Comparison of ENCODE assay signal across 7 mouse cellular contexts in genomic region chr13:97205052-97205701, GRCm38 (mm10). TPM values are rescaled to one million over a fixed set of nuclear protein-coding genes. Genes with fewer than 3 reads are reported as not detected.
DNase-seq lines count a peak whose midpoint lies in the region; ATAC-seq lines count a peak whose summit lies in the region.

No protein-coding gene starts in this region.

- H3K36me3 ChIP-seq in embryonic facial prominence, embryonic 12.5 days, result no peaks in the 10 kb centered on the region
- no peaks in the 10 kb centered on the region for H3K36me3 ChIP-seq in limb, embryonic 11.5 days (ENCODE audit: control insufficient read depth, insufficient read depth, low read length)
- H3K36me3 ChIP-seq in midbrain, embryonic 14.5 days (ENCODE audit: control insufficient read depth, insufficient read depth, low read length), result no peaks in the 10 kb centered on the region

- peak overlapping the region; percentile 30 for H3K4me3 ChIP-seq in embryonic facial prominence, embryonic 12.5 days
- peak overlapping the region; percentile 17; the same call in 1 of the 2 replicates for H3K4me3 ChIP-seq in limb, embryonic 11.5 days (ENCODE audit: low read depth, low read length)
- peak overlapping the region; percentile 33 for H3K4me3 ChIP-seq in midbrain, embryonic 14.5 days (replicated peaks; ENCODE audit: low read depth, low read length)

- DNase-seq in adrenal gland, postnatal 25 days, result peak; percentile 70
- DNase-seq in heart, adult 11 months, result peak; percentile 99
- peak; percentile 90 for DNase-seq in kidney, adult 18-20 months
- peak; percentile 91 for DNase-seq in limb, embryonic 11.5 days (ENCODE audit: low spot score)
- peak; percentile 89 for DNase-seq in midbrain, embryonic 14.5 days
- peak; percentile 53 to 85 for DNase-seq in spleen, adult 18-20 months

- H3K9ac ChIP-seq in embryonic facial prominence, embryonic 12.5 days, result no peak overlapping the region
- no peak overlapping the region for H3K9ac ChIP-seq in limb, embryonic 11.5 days (ENCODE audit: low read length)
- H3K9ac ChIP-seq in midbrain, embryonic 14.5 days (replicated peaks; ENCODE audit: low read length), result peak overlapping the region; percentile 34; the same call in 1 of the 2 replicates

- H3K4me2 ChIP-seq in embryonic facial prominence, embryonic 12.5 days (replicated peaks), result peak overlapping the region; percentile 49
- peak overlapping the region; percentile 41; the same call in 1 of the 2 replicates for H3K4me2 ChIP-seq in limb, embryonic 11.5 days (ENCODE audit: low read depth, severe bottlenecking)
- peak overlapping the region; percentile 63 for H3K4me2 ChIP-seq in midbrain, embryonic 14.5 days (ENCODE audit: low read length)

- WGBS in embryonic facial prominence, embryonic 12.5 days, result 13% methylated on average over 18 of the region's 18 CpGs
- 13% methylated on average over 18 of the region's 18 CpGs for WGBS in limb, embryonic 11.5 days
- WGBS in midbrain, embryonic 14.5 days, result 13% methylated on average over 18 of the region's 18 CpGs

- no peaks in the 10 kb centered on the region for H3K27me3 ChIP-seq in embryonic facial prominence, embryonic 12.5 days
- H3K27me3 ChIP-seq in limb, embryonic 11.5 days (ENCODE audit: control insufficient read depth, insufficient read depth, low read length), result no peaks in the 10 kb centered on the region
- no peaks in the 10 kb centered on the region for H3K27me3 ChIP-seq in midbrain, embryonic 14.5 days (ENCODE audit: control insufficient read depth, insufficient read depth, low read length)

- no peaks in the 10 kb centered on the region for H3K4me1 ChIP-seq in embryonic facial prominence, embryonic 12.5 days
- H3K4me1 ChIP-seq in limb, embryonic 11.5 days (ENCODE audit: control insufficient read depth, insufficient read depth, low read length), result no peaks in the 10 kb centered on the region
- H3K4me1 ChIP-seq in midbrain, embryonic 14.5 days (ENCODE audit: control insufficient read depth, insufficient read depth, low read length), result 0 out of 2 replicates have a peak, but pooled peaks cover 5% of the 10 kb centered on the region

- peak overlapping the region; percentile 24; the same call in 1 of the 2 replicates for H3K27ac ChIP-seq in embryonic facial prominence, embryonic 12.5 days
- H3K27ac ChIP-seq in limb, embryonic 11.5 days (replicated peaks; ENCODE audit: low read depth, low read length), result no peak overlapping the region
- no peak overlapping the region; the same call in 1 of the 2 replicates for H3K27ac ChIP-seq in midbrain, embryonic 14.5 days (replicated peaks; ENCODE audit: low read depth, low read length)

- no peaks in the 10 kb centered on the region for H3K9me3 ChIP-seq in embryonic facial prominence, embryonic 12.5 days
- no peaks in the 10 kb centered on the region for H3K9me3 ChIP-seq in limb, embryonic 11.5 days (ENCODE audit: control insufficient read depth, low read length)
- no peaks in the 10 kb centered on the region for H3K9me3 ChIP-seq in midbrain, embryonic 14.5 days (ENCODE audit: control insufficient read depth, low read length)

- ATAC-seq in embryonic facial prominence, embryonic 12.5 days (ENCODE audit: insufficient number of reproducible peaks, insufficient read depth, low FRiP score, low TSS enrichment), result no peak
- ATAC-seq in limb, embryonic 11.5 days (ENCODE audit: insufficient number of reproducible peaks, low FRiP score, low TSS enrichment, low read depth), result peak; percentile 45; the same call in 1 of the 2 replicates
- peak; percentile 50; the same call in 1 of the 2 replicates for ATAC-seq in midbrain, embryonic 14.5 days (ENCODE audit: low FRiP score, low TSS enrichment)

RNA-seq across cellular contexts. Expression of gene Hexb, which starts 7.0 kb away (rescaled TPM):
- total RNA-seq in adrenal gland, postnatal 25 days (2021), result 20.3 and 26.6 TPM in 2 replicates
- polyA plus RNA-seq in embryonic facial prominence, embryonic 12.5 days (2016; fragmentation: Nextera tagmentation; extraction: Ambion mirVana), result 28.8 and 29.8 TPM in 2 replicates
- 20.8 and 22.2 TPM in 2 replicates for polyA plus RNA-seq in limb, embryonic 11.5 days (2014; fragmentation: Nextera tagmentation; extraction: Ambion mirVana)
- polyA plus RNA-seq in midbrain, embryonic 14.5 days (2014; fragmentation: Nextera tagmentation; extraction: Ambion mirVana), result 32.4 and 38.7 TPM in 2 replicates

RNA-seq across cellular contexts. Expression of gene Enc1, which starts 35.7 kb away (rescaled TPM):
- 5.9 and 6.1 TPM in 2 replicates for total RNA-seq in adrenal gland, postnatal 25 days (2021)
- polyA plus RNA-seq in embryonic facial prominence, embryonic 12.5 days (2016; fragmentation: Nextera tagmentation; extraction: Ambion mirVana), result 7.8 and 8.0 TPM in 2 replicates
- polyA plus RNA-seq in limb, embryonic 11.5 days (2014; fragmentation: Nextera tagmentation; extraction: Ambion mirVana), result 6.7 and 7.3 TPM in 2 replicates
- 94.2 and 99.0 TPM in 2 replicates for polyA plus RNA-seq in midbrain, embryonic 14.5 days (2014; fragmentation: Nextera tagmentation; extraction: Ambion mirVana)

Comparison
In these comparisons a context has a peak if more than half of its experiments do, and no peak if none do; other contexts are left out.
1. RNA of gene Enc1, which starts 35.7 kb away (polyA plus RNA-seq): 94.2 to 99.0 TPM in midbrain, embryonic 14.5 days; 7.8 to 8.0 TPM in embryonic facial prominence, embryonic 12.5 days and 6.7 to 7.3 TPM in limb, embryonic 11.5 days; every median in the first group is over 10 times any median in the second.
2. Peak in every context shown above with its lines, with median percentiles within 50 percentile points of each other: DNase-seq, H3K4me2 ChIP-seq and H3K4me3 ChIP-seq.